Mouse (Mus musculus) megakaryocyte, embryonic 14.5 days (primary cell): ENCODE data around the gene Map2k5. TPM values are rescaled to one million over a fixed set of nuclear protein-coding genes. Genes with fewer than 3 reads are reported as not detected.

ENCODE experiments used
- H3K27me3 ChIP-seq: replicated peaks from 2 replicates; pipeline ENCODE3; 2012; ENCODE audit warnings: inconsistent platforms
- H3K36me3 ChIP-seq: replicated peaks from 2 replicates; pipeline ENCODE3; 2012; ENCODE audit warnings: low read length, inconsistent platforms, mixed read lengths
- H3K4me1 ChIP-seq: 2 replicates; pipeline ENCODE4 v1.6.1; 2012; ENCODE audit warnings: inconsistent platforms
- H3K4me3 ChIP-seq: replicated peaks from 2 replicates; pipeline ENCODE3; 2012; ENCODE audit warnings: moderate library complexity, mild to moderate bottlenecking, inconsistent platforms
- H3K9me3 ChIP-seq: 2 replicates; pipeline ENCODE4 v1.6.1; 2012; ENCODE audit warnings: inconsistent platforms
- FLI1 ChIP-seq: IDR thresholded peaks from 2 replicates; pipeline ENCODE4 v1.6.1; 2012; ENCODE audit warnings: low read length, inconsistent platforms, mixed read lengths
- GATA1 ChIP-seq: IDR thresholded peaks from 3 replicates; pipeline ENCODE4 v1.6.1; 2012; ENCODE audit warnings: mixed read lengths, low read length, inconsistent platforms, borderline replicate concordance
- polyA plus RNA-seq: library from polyadenylated mRNA; stranded (reverse); fragments of >175 nt; gene quantifications from 2 replicates; pipeline ENCODE4 v1.2.3, GENCODE M21; 2012; ENCODE audit warnings: low replicate concordance; ENCODE audit not compliant: insufficient read depth

Gene Map2k5
- polyA plus RNA-seq, 1 experiment = 31.6 TPM

GRCm38 (mm10) chr9:63197252-63197651, 180.4 kb downstream of the Map2k5 start:
- Histone ChIP-seq H3K9me3 (no peaks in the 10 kb centered on the region), H3K4me3 (no peak overlapping the region), H3K36me3 (peaks cover 47% of the 10 kb centered on the region), H3K4me1 (no peaks in the 10 kb centered on the region), H3K27me3 (no peaks in the 10 kb centered on the region)
- TF ChIP-seq GATA1 = no peak
- no peak for TF ChIP-seq FLI1

- Histone ChIP-seq H3K9me3 (no peaks in the 10 kb centered on the region), H3K27me3 (no peaks in the 10 kb centered on the region), H3K4me1 (no peaks in the 10 kb centered on the region), H3K36me3 (peaks cover 46% of the 10 kb centered on the region), H3K4me3 (no peak overlapping the region)
- TF ChIP-seq FLI1 (no peak), GATA1 (no peak)
These were observed 181.5 kb downstream of the Map2k5 start for GRCm38 (mm10) chr9:63196114-63196682.

GRCm38 (mm10) chr9:63195523-63195922, 182.2 kb downstream of the Map2k5 start:
- Histone ChIP-seq H3K36me3 (peaks cover 51% of the 10 kb centered on the region), H3K27me3 (no peaks in the 10 kb centered on the region), H3K9me3 (no peaks in the 10 kb centered on the region), H3K4me1 (no peaks in the 10 kb centered on the region), H3K4me3 (no peak overlapping the region)
- TF ChIP-seq GATA1 (no peak), FLI1 (no peak)

GRCm38 (mm10) chr9:63194791-63195190, 182.9 kb downstream of the Map2k5 start:
- TF ChIP-seq FLI1 = no peak
- Histone ChIP-seq H3K4me3 (no peak overlapping the region), H3K27me3 (no peaks in the 10 kb centered on the region), H3K36me3 (peaks cover 57% of the 10 kb centered on the region), H3K9me3 (no peaks in the 10 kb centered on the region), H3K4me1 (no peaks in the 10 kb centered on the region)

GRCm38 (mm10) chr9:63192809-63193208, 184.9 kb downstream of the Map2k5 start:
- no peak overlapping the region for H3K4me3 ChIP-seq
- TF ChIP-seq GATA1 = no peak
- TF ChIP-seq FLI1 = no peak
- no peaks in the 10 kb centered on the region for H3K27me3 ChIP-seq
- no peaks in the 10 kb centered on the region for H3K9me3 ChIP-seq
- peaks cover 75% of the 10 kb centered on the region for H3K36me3 ChIP-seq
- H3K4me1 ChIP-seq = no peaks in the 10 kb centered on the region

- Histone ChIP-seq H3K4me3 (no peak overlapping the region), H3K27me3 (no peaks in the 10 kb centered on the region), H3K9me3 (no peaks in the 10 kb centered on the region), H3K4me1 (no peaks in the 10 kb centered on the region), H3K36me3 (peaks cover 67% of the 10 kb centered on the region)
- no peak for TF ChIP-seq FLI1
- TF ChIP-seq GATA1 = no peak
These were observed 190.4 kb downstream of the Map2k5 start for GRCm38 (mm10) chr9:63187310-63187709.

GRCm38 (mm10) chr9:63185249-63185648, 192.5 kb downstream of the Map2k5 start:
- TF ChIP-seq FLI1 (no peak), GATA1 (no peak)
- Histone ChIP-seq H3K27me3 (no peaks in the 10 kb centered on the region), H3K36me3 (peaks cover 61% of the 10 kb centered on the region), H3K9me3 (no peaks in the 10 kb centered on the region), H3K4me3 (no peak overlapping the region), H3K4me1 (no peaks in the 10 kb centered on the region)

GRCm38 (mm10) chr9:63183864-63184263, 193.8 kb downstream of the Map2k5 start:
- TF ChIP-seq FLI1 (no peak), GATA1 (no peak)

GRCm38 (mm10) chr9:63182306-63182960, 195.3 kb downstream of the Map2k5 start:
- TF ChIP-seq FLI1 = no peak
- TF ChIP-seq GATA1 = no peak
- no peak overlapping the region for H3K4me3 ChIP-seq

More at GRCm38 (mm10) chr9:63183864-63184263, 193.8 kb downstream of the Map2k5 start:
- Histone ChIP-seq H3K9me3 (no peaks in the 10 kb centered on the region), H3K4me1 (no peaks in the 10 kb centered on the region), H3K4me3 (no peak overlapping the region), H3K27me3 (no peaks in the 10 kb centered on the region), H3K36me3 (peaks cover 60% of the 10 kb centered on the region)

GRCm38 (mm10) chr9:63181337-63182178, 196.1 kb downstream of the Map2k5 start:
- Histone ChIP-seq H3K9me3 (no peaks in the 10 kb centered on the region), H3K4me3 (no peak overlapping the region), H3K27me3 (no peaks in the 10 kb centered on the region), H3K4me1 (no peaks in the 10 kb centered on the region), H3K36me3 (peaks cover 51% of the 10 kb centered on the region)
- TF ChIP-seq GATA1 (no peak), FLI1 (no peak)

More at GRCm38 (mm10) chr9:63182306-63182960, 195.3 kb downstream of the Map2k5 start:
- Histone ChIP-seq H3K9me3 (no peaks in the 10 kb centered on the region), H3K36me3 (peaks cover 52% of the 10 kb centered on the region), H3K4me1 (no peaks in the 10 kb centered on the region), H3K27me3 (no peaks in the 10 kb centered on the region)
